Mouse (Mus musculus) heart, embryonic 14.5 days (tissue): ENCODE results near the gene Zfp568. TPM values are rescaled to one million over a fixed set of nuclear protein-coding genes. Genes with fewer than 3 reads are reported as not detected.

Experiments used
- ATAC-seq: fragments of 200-750 bp; cut with Nextera tagmentation; 2 replicates; pipeline ENCODE4 v1.8.0; 2017; ENCODE audit warnings: low read depth, moderate TSS enrichment; ENCODE audit not compliant: insufficient number of reproducible peaks, insufficient read depth, low FRiP score
- H3K27ac ChIP-seq, 2 experiments: fragments of 200-500 bp in 1 of 2; fragments of 300-500 bp in 1 of 2; sonication (generic) in 1 of 2; replicated peaks in 1 of 2; 2 replicates each; pipeline ENCODE4 v1.5.1; 2012 to 2014; ENCODE audit warnings: low read depth in 2 of 2, low read length in 2 of 2, control low read depth in 1 of 2, mild to moderate bottlenecking in 1 of 2, mixed read lengths in 1 of 2; ENCODE audit not compliant: control insufficient read depth in 1 of 2, insufficient read depth in 1 of 2
- H3K27me3 ChIP-seq: fragments of 300-500 bp; sonication (generic); 2 replicates; pipeline ENCODE4 v1.6.1; 2014; ENCODE audit warnings: mild to moderate bottlenecking, low read length, control low read depth; ENCODE audit not compliant: control insufficient read depth, insufficient read depth
- H3K36me3 ChIP-seq: fragments of 300-500 bp; sonication (generic); 2 replicates; pipeline ENCODE4 v1.6.1; 2014; ENCODE audit warnings: mild to moderate bottlenecking, control low read depth, low read length, mixed read lengths; ENCODE audit not compliant: control insufficient read depth, insufficient read depth
- H3K4me1 ChIP-seq, 2 experiments: fragments of 200-500 bp in 1 of 2; fragments of 300-500 bp in 1 of 2; sonication (generic) in 1 of 2; 2 replicates each; pipeline ENCODE4 v1.6.1; 2012 to 2014; ENCODE audit warnings: low read length in 2 of 2, control low read depth in 1 of 2, mixed read lengths in 1 of 2; ENCODE audit not compliant: control insufficient read depth in 2 of 2, insufficient read depth in 2 of 2
- H3K4me2 ChIP-seq: fragments of 300-500 bp; sonication (generic); 2 replicates; pipeline ENCODE4 v1.6.1; 2014; ENCODE audit warnings: mild to moderate bottlenecking, low read length
- H3K4me3 ChIP-seq, 2 experiments: fragments of 200-500 bp in 1 of 2; fragments of 300-500 bp in 1 of 2; sonication (generic) in 1 of 2; 2 replicates each; pipeline ENCODE4 v1.5.1; 2012 to 2014; ENCODE audit warnings: low read length in 2 of 2, mild to moderate bottlenecking in 2 of 2, control low read depth in 1 of 2, low read depth in 1 of 2, moderate library complexity in 1 of 2; ENCODE audit not compliant: control insufficient read depth in 1 of 2, insufficient read depth in 1 of 2
- H3K9ac ChIP-seq: fragments of 300-500 bp; sonication (generic); 2 replicates; pipeline ENCODE4 v1.6.1; 2014; ENCODE audit warnings: mild to moderate bottlenecking, low read length
- H3K9me3 ChIP-seq: fragments of 300-500 bp; sonication (generic); 2 replicates; pipeline ENCODE4 v1.6.1; 2016; ENCODE audit warnings: low read length, control low read depth; ENCODE audit not compliant: control insufficient read depth
- WGBS: fragments of 180-500 bp; shearing (Covaris S2); extraction: QIAGEN DNeasy Blood & Tissue Kit; methylation state at CpG from one replicate; pipeline ENCODE4 v1.1.7; 2014; 5-methylcytosine and 5-hydroxymethylcytosine counted together
- polyA plus RNA-seq: library from polyadenylated mRNA; unstranded; fragments of >200 nt; fragmentation: Nextera tagmentation; extraction: Ambion mirVana; gene quantifications from 2 replicates; pipeline ENCODE4 v1.2.1, GENCODE M21; 2014

Gene Zfp568
- 23.7 and 27.4 TPM in 2 replicates for polyA plus RNA-seq

DNA sequence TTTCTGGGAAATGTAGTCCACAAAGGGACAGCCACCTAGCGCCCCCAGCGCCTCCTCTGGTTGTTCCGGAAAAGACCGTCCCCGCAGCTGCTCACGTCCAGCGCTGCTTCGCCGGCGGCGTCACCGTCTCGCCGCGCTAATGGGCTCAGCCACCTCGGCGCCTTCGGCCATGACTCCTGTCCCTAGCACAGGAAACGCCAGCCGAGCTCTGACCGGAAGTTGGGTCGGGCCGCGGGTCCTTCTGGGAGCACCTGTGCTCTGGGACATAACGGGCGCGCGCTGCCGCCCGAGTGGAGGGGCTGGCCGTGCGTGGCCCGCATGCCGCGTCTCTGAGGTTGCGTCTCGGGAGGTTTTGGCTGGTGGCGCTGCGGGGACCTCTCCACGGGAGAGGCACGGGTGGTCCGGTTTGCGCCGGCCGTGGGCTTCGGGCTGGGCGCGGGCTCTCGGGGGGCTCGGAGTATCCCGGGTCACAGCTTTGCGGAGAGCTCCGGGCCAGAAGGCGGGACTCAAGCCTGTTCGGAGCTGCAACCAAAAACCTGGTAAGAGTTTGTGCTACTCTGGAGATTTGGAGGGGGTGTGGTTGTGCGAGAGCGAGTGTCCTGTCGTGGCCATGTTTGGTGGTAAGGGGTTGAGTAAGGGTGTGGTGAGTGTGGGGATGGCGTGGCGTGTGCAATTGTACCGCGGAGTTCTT is at the start of gene Zfp568:
Gene Zfp568 (plus strand): TSS at position 266 of the 691 bp plus-strand sequence.
- Histone ChIP-seq H3K27ac (peak within 1 kb of the TSS; percentile 97 to 98), H3K9me3 (peaks cover 7% of the 10 kb centered on the region), H3K4me2 (peak within 1 kb of the TSS; percentile 82), H3K9ac (peak within 1 kb of the TSS; percentile 97), H3K27me3 (no peaks in the 10 kb centered on the region), H3K36me3 (peaks cover 33% of the 10 kb centered on the region), H3K4me1 (peaks cover 15 to 42% of the 10 kb centered on the region in 2 experiments), H3K4me3 (peak within 1 kb of the TSS; percentile 80 to 81)
- under 1% methylated on average over 62 of the region's 62 CpGs for WGBS
- ATAC-seq = peak; percentile 93

- no peaks in the 10 kb centered on the region for H3K9me3 ChIP-seq
- no peaks in the 10 kb centered on the region for H3K27me3 ChIP-seq
- 87% methylated on average over 6 of the region's 6 CpGs for WGBS
- no peak for ATAC-seq
- H3K4me1 ChIP-seq = peaks cover 2 to 9% of the 10 kb centered on the region in 2 experiments
- peaks cover 67% of the 10 kb centered on the region for H3K36me3 ChIP-seq
- no peak overlapping the region for H3K9ac ChIP-seq
- no peak overlapping the region for H3K27ac ChIP-seq
- H3K4me2 ChIP-seq = no peak overlapping the region
- no peak overlapping the region for H3K4me3 ChIP-seq
Measured at GRCm38 (mm10) chr7:29938856-29939255, 44.9 kb upstream of the Zfp568 start.

DNA sequence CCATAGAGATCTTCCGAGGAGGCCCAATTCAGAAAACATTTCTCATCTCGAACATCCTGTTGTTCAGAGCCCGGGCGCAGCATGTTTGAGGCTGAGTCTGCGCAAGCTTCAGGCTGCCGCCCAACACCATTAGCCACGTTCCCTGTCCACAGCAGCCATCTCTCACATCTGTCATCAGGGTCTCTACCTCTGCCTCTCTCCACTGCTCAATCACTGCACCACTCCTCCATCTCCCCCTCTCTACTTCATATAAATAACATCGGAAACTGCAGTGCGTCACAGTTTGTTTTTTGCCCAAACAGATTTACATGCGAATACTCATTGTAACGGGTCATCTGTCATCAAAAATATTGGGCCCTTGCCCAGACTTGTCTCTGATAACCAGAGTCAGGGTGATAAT is 42.7 kb upstream of the Zfp568 start:
- Histone ChIP-seq H3K4me1 (peaks cover 2 to 9% of the 10 kb centered on the region in 2 experiments), H3K4me3 (no peak overlapping the region), H3K36me3 (peaks cover 50% of the 10 kb centered on the region), H3K27me3 (no peaks in the 10 kb centered on the region), H3K27ac (peak overlapping the region in 1 of 2 experiments; percentile 44; a peak in 1 of 4 replicates), H3K4me2 (no peak overlapping the region), H3K9me3 (no peaks in the 10 kb centered on the region), H3K9ac (no peak overlapping the region; the same call in 1 of the 2 replicates)
- peak; percentile 50; the same call in 1 of the 2 replicates for ATAC-seq
- 66% methylated on average over 11 of the region's 11 CpGs for WGBS

DNA sequence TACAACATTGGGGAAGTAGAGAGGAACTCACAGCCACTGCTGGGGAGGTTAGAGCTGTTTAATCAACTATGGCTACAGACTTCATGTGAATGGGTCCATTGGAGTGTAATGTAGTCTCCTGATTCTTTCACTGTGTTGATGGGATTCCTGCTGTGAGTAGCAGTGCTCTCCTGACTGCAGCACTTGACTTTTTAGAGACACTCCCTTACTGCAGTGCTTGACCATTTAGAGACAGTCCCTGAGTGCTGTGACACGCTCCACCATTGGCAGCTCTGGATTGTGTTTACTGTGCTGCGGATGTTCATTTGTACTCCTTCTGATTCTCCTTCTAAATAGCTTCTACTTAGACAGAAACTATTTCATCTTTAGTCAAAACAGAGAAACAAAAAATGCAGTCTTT is 41.0 kb upstream of the Zfp568 start:
- H3K4me3 ChIP-seq = no peak overlapping the region
- WGBS = 44% methylated on average over 2 of the region's 2 CpGs
- H3K4me2 ChIP-seq = no peak overlapping the region
- H3K9ac ChIP-seq = no peak overlapping the region
- H3K27ac ChIP-seq = no peak overlapping the region
- no peaks in the 10 kb centered on the region for H3K9me3 ChIP-seq
- H3K4me1 ChIP-seq = peaks cover 2 to 9% of the 10 kb centered on the region in 2 experiments
- no peaks in the 10 kb centered on the region for H3K27me3 ChIP-seq
- ATAC-seq = no peak
- peaks cover 38% of the 10 kb centered on the region for H3K36me3 ChIP-seq

DNA sequence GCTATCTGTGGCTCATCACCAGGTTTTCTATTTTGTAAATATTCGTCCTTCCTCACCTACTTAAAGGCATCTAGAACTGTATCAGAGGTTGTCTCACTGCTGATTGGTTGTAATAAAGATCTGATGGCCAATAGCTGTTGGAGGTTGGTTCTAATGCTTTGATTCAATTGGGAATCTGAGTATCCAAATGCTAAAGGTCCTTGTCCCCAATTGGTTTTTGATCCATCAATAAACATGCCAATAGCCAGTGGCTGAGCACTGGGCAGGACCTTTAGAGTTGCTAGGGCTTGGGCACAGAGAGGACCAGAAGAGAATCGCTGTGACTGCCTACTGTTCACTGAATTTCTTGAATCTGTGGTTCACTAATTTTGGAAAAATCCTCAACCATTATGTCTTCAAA is 40.0 kb upstream of the Zfp568 start:
- Histone ChIP-seq H3K9me3 (no peaks in the 10 kb centered on the region), H3K4me3 (no peak overlapping the region), H3K4me1 (peaks cover 2 to 9% of the 10 kb centered on the region in 2 experiments), H3K36me3 (peaks cover 36% of the 10 kb centered on the region), H3K27ac (no peak overlapping the region), H3K27me3 (no peaks in the 10 kb centered on the region), H3K4me2 (no peak overlapping the region), H3K9ac (no peak overlapping the region)
- no peak for ATAC-seq
- 70% methylated on average over 2 of the region's 2 CpGs for WGBS

- Histone ChIP-seq H3K4me1 (peaks cover 2 to 9% of the 10 kb centered on the region in 2 experiments), H3K36me3 (peaks cover 40% of the 10 kb centered on the region), H3K9ac (no peak overlapping the region), H3K27me3 (no peaks in the 10 kb centered on the region), H3K4me3 (no peak overlapping the region), H3K4me2 (no peak overlapping the region), H3K27ac (no peak overlapping the region), H3K9me3 (no peaks in the 10 kb centered on the region)
- WGBS = 89% methylated on average over 2 of the region's 2 CpGs
- no peak for ATAC-seq
Measured at GRCm38 (mm10) chr7:29944201-29944600, 39.6 kb upstream of the Zfp568 start.

DNA sequence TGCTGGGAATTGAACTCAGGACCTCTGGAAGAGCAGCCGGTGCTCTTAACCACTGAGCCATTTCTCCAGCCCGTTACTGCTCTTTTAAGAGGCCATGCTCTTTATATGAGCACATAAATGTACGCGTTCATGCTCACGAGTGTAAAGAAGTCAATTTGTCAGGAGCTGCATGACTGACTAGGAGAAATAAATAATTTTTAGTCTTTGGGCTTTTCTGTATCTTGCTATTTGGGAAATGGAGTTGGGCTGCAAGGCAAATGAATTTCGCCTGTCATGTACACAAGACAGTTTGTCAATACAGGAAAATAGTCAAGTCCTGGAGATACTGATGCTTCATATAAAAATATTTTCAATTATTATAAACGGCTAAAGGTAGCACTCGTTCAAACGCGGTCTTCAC is 30.7 kb upstream of the Zfp568 start:
- Histone ChIP-seq H3K4me1 (peaks cover 0 to 2% of the 10 kb centered on the region in 2 experiments; a peak in 2 of 4 replicates), H3K27ac (peak overlapping the region; percentile 90 to 98), H3K4me2 (peak overlapping the region; percentile 69), H3K36me3 (peaks cover 24% of the 10 kb centered on the region), H3K27me3 (no peaks in the 10 kb centered on the region), H3K9me3 (no peaks in the 10 kb centered on the region), H3K9ac (peak overlapping the region; percentile 95), H3K4me3 (peak overlapping the region; percentile 81 to 98)
- ATAC-seq = no peak
- WGBS = 52% methylated on average over 10 of the region's 10 CpGs
